Mouse (Mus musculus): ENCODE measurements around the gene Srpr. TPM values are rescaled to one million over a fixed set of nuclear protein-coding genes. Genes with fewer than 3 reads are reported as not detected.

Gene Srpr
- polyA plus RNA-seq, 1 experiment: 39.7 TPM

- 92% methylated on average over 2 of the region's 2 CpGs for WGBS
- peaks cover 33% of the 10 kb centered on the region for H3K36me3 ChIP-seq (ENCODE audit: control insufficient read depth, insufficient read depth, low read length)
- no peaks in the 10 kb centered on the region for H3K27me3 ChIP-seq (ENCODE audit: control insufficient read depth, insufficient read depth, low read length)
- no peak overlapping the region for H3K27ac ChIP-seq (ENCODE audit: insufficient read depth, low read depth, low read length)
- no peak for TF ChIP-seq CTCF (IDR thresholded peaks at IDR 0.05; ENCODE audit: extremely low read depth, insufficient read length, insufficient replicate concordance, low read depth, low read length)
- no peak for TF ChIP-seq POLR2A (IDR thresholded peaks at IDR 0.05; ENCODE audit: low read depth, low read length)
- no peak overlapping the region for H3K4me3 ChIP-seq (ENCODE audit: low read depth, low read length)
- H3K4me1 ChIP-seq (ENCODE audit: control insufficient read depth, insufficient read depth, insufficient read length, low read length): peaks cover 3% of the 10 kb centered on the region; the same call in 1 of the 2 replicates
These were observed 4.4 kb downstream of the Srpr start for GRCm38 (mm10) chr9:35204421-35204820.

- no peak for TF ChIP-seq CTCF (IDR thresholded peaks at IDR 0.05; ENCODE audit: extremely low read depth, insufficient read length, insufficient replicate concordance, low read depth, low read length)
- peak; percentile 92 for TF ChIP-seq POLR2A (IDR thresholded peaks at IDR 0.05; ENCODE audit: low read depth, low read length)
- no peaks in the 10 kb centered on the region for H3K27me3 ChIP-seq (ENCODE audit: control insufficient read depth, insufficient read depth, low read length)
- peak within 1 kb of the TSS; percentile 88 for H3K4me3 ChIP-seq (ENCODE audit: low read depth, low read length)
- under 1% methylated on average over 72 of the region's 72 CpGs for WGBS
- H3K36me3 ChIP-seq (ENCODE audit: control insufficient read depth, insufficient read depth, low read length): peaks cover 51% of the 10 kb centered on the region
- H3K27ac ChIP-seq (ENCODE audit: insufficient read depth, low read depth, low read length): peak within 1 kb of the TSS; percentile 89
- H3K4me1 ChIP-seq (ENCODE audit: control insufficient read depth, insufficient read depth, insufficient read length, low read length): peaks cover 5% of the 10 kb centered on the region; the same call in 1 of the 2 replicates
These were observed 10.8 kb downstream of the Srpr start, which contains the start of gene Foxred1 for GRCm38 (mm10) chr9:35210542-35211474. TSS of gene Foxred1 (minus strand) at chr9:35211055.

GRCm38 (mm10) chr9:35211573-35212511 lies 11.9 kb downstream of the Srpr start:
- Histone ChIP-seq H3K4me3 (ENCODE audit: low read depth, low read length) (peak overlapping the region; percentile 86), H3K27ac (ENCODE audit: insufficient read depth, low read depth, low read length) (peak overlapping the region; percentile 89), H3K36me3 (ENCODE audit: control insufficient read depth, insufficient read depth, low read length) (peaks cover 46% of the 10 kb centered on the region), H3K27me3 (ENCODE audit: control insufficient read depth, insufficient read depth, low read length) (no peaks in the 10 kb centered on the region), H3K4me1 (ENCODE audit: control insufficient read depth, insufficient read depth, insufficient read length, low read length) (peaks cover 5% of the 10 kb centered on the region; the same call in 1 of the 2 replicates)
- TF ChIP-seq CTCF (IDR thresholded peaks at IDR 0.05; ENCODE audit: extremely low read depth, insufficient read length, insufficient replicate concordance, low read depth, low read length): no peak
- TF ChIP-seq POLR2A (IDR thresholded peaks at IDR 0.05; ENCODE audit: low read depth, low read length): no peak
- WGBS: 24% methylated on average over 26 of the region's 26 CpGs

- WGBS: 63% methylated on average over 1 of the region's 1 CpGs
- TF ChIP-seq CTCF (IDR thresholded peaks at IDR 0.05; ENCODE audit: extremely low read depth, insufficient read length, insufficient replicate concordance, low read depth, low read length) (no peak), POLR2A (IDR thresholded peaks at IDR 0.05; ENCODE audit: low read depth, low read length) (no peak)
- H3K27me3 ChIP-seq (ENCODE audit: control insufficient read depth, insufficient read depth, low read length): no peaks in the 10 kb centered on the region
- no peak overlapping the region for H3K27ac ChIP-seq (ENCODE audit: insufficient read depth, low read depth, low read length)
- H3K36me3 ChIP-seq (ENCODE audit: control insufficient read depth, insufficient read depth, low read length): peaks cover 68% of the 10 kb centered on the region
- H3K4me1 ChIP-seq (ENCODE audit: control insufficient read depth, insufficient read depth, insufficient read length, low read length): no peaks in the 10 kb centered on the region
- H3K4me3 ChIP-seq (ENCODE audit: low read depth, low read length): no peak overlapping the region
These were observed 18.0 kb downstream of the Srpr start for GRCm38 (mm10) chr9:35217963-35218362.

GRCm38 (mm10) chr9:35223466-35223865 lies 23.5 kb downstream of the Srpr start:
- WGBS: 97% methylated on average over 3 of the region's 3 CpGs
- no peaks in the 10 kb centered on the region for H3K4me1 ChIP-seq (ENCODE audit: control insufficient read depth, insufficient read depth, insufficient read length, low read length)
- TF ChIP-seq CTCF (IDR thresholded peaks at IDR 0.05; ENCODE audit: extremely low read depth, insufficient read length, insufficient replicate concordance, low read depth, low read length): no peak
- no peak for TF ChIP-seq POLR2A (IDR thresholded peaks at IDR 0.05; ENCODE audit: low read depth, low read length)
- H3K36me3 ChIP-seq (ENCODE audit: control insufficient read depth, insufficient read depth, low read length): peaks cover 41% of the 10 kb centered on the region
- H3K27ac ChIP-seq (ENCODE audit: insufficient read depth, low read depth, low read length): no peak overlapping the region
- H3K27me3 ChIP-seq (ENCODE audit: control insufficient read depth, insufficient read depth, low read length): no peaks in the 10 kb centered on the region
- H3K4me3 ChIP-seq (ENCODE audit: low read depth, low read length): no peak overlapping the region

- TF ChIP-seq POLR2A (IDR thresholded peaks at IDR 0.05; ENCODE audit: low read depth, low read length) (no peak), CTCF (IDR thresholded peaks at IDR 0.05; ENCODE audit: extremely low read depth, insufficient read length, insufficient replicate concordance, low read depth, low read length) (no peak)
- peaks cover 27% of the 10 kb centered on the region for H3K36me3 ChIP-seq (ENCODE audit: control insufficient read depth, insufficient read depth, low read length)
- 84% methylated on average over 3 of the region's 3 CpGs for WGBS
- H3K27me3 ChIP-seq (ENCODE audit: control insufficient read depth, insufficient read depth, low read length): no peaks in the 10 kb centered on the region
- H3K4me3 ChIP-seq (ENCODE audit: low read depth, low read length): no peak overlapping the region
- no peaks in the 10 kb centered on the region for H3K4me1 ChIP-seq (ENCODE audit: control insufficient read depth, insufficient read depth, insufficient read length, low read length)
- H3K27ac ChIP-seq (ENCODE audit: insufficient read depth, low read depth, low read length): no peak overlapping the region
These were observed 28.7 kb downstream of the Srpr start for GRCm38 (mm10) chr9:35228671-35229070.
